Mouse (Mus musculus): ENCODE measurements around the gene AU022252. TPM values are rescaled to one million over a fixed set of nuclear protein-coding genes. Genes with fewer than 3 reads are reported as not detected.
A peak's percentile ranks its signal among the peaks of the same experiment; 100 is the strongest.

The AU022252 gene
- polyA plus RNA-seq, 1 experiment from 2014 or later: 40.9 TPM

- Histone ChIP-seq H3K36me3 (no peaks in the 10 kb centered on the region), H3K9me3 (no peaks in the 10 kb centered on the region), H3K4me2 (replicated peaks) (no peak overlapping the region), H3K27me3 (replicated peaks) (no peaks in the 10 kb centered on the region), H3K27ac (no peak overlapping the region), H3K4me3 (no peak overlapping the region), H3K9ac (0 out of 2 replicates have a peak overlapping the region, but pooled peaks have one; percentile 22), H3K4me1 (peaks cover 10% of the 10 kb centered on the region; the same call in 1 of the 2 replicates)
- 35% methylated on average over 9 of the region's 9 CpGs for whole genome bisulfite sequencing
- peak; percentile 61 for ATAC-seq (ENCODE audit: low FRiP score, low read depth)
Measured at GRCm38 (mm10) chr4:119254012-119254618, 21.6 kb upstream of the AU022252 start.

GRCm38 (mm10) chr4:119252025-119252808, 19.7 kb upstream of the AU022252 start:
- no peak overlapping the region for H3K4me2 ChIP-seq (replicated peaks)
- H3K27ac ChIP-seq: no peak overlapping the region
- no peak for ATAC-seq (ENCODE audit: low FRiP score, low read depth)
- H3K27me3 ChIP-seq (replicated peaks): no peaks in the 10 kb centered on the region
- WGBS: 66% methylated on average over 7 of the region's 7 CpGs
- H3K9ac ChIP-seq: no peak overlapping the region
- H3K36me3 ChIP-seq: peaks cover 14% of the 10 kb centered on the region; the same call in 1 of the 2 replicates
- no peak overlapping the region for H3K4me3 ChIP-seq
- no peaks in the 10 kb centered on the region for H3K9me3 ChIP-seq
- H3K4me1 ChIP-seq: peaks cover 17% of the 10 kb centered on the region; the same call in 1 of the 2 replicates

GRCm38 (mm10) chr4:119248407-119248965, 16.0 kb upstream of the AU022252 start:
- H3K9me3 ChIP-seq: no peaks in the 10 kb centered on the region
- ATAC-seq (ENCODE audit: low FRiP score, low read depth): no peak
- peaks cover 7% of the 10 kb centered on the region; the same call in 1 of the 2 replicates for H3K4me1 ChIP-seq
- WGBS: 92% methylated on average over 11 of the region's 11 CpGs
- H3K27me3 ChIP-seq (replicated peaks): no peaks in the 10 kb centered on the region
- no peak overlapping the region for H3K4me3 ChIP-seq
- no peak overlapping the region for H3K27ac ChIP-seq
- peaks cover 39% of the 10 kb centered on the region for H3K36me3 ChIP-seq
- H3K9ac ChIP-seq: no peak overlapping the region
- H3K4me2 ChIP-seq (replicated peaks): no peak overlapping the region

- Histone ChIP-seq H3K9me3 (no peaks in the 10 kb centered on the region), H3K27ac (no peak overlapping the region), H3K4me3 (no peak overlapping the region), H3K27me3 (replicated peaks) (no peaks in the 10 kb centered on the region), H3K36me3 (peaks cover 44% of the 10 kb centered on the region), H3K9ac (no peak overlapping the region), H3K4me2 (replicated peaks) (no peak overlapping the region), H3K4me1 (peaks cover 7% of the 10 kb centered on the region; the same call in 1 of the 2 replicates)
- 33% methylated on average over 13 of the region's 13 CpGs for WGBS
- peak; percentile 61 for ATAC-seq (ENCODE audit: low FRiP score, low read depth)
Measured at GRCm38 (mm10) chr4:119247462-119248235, 15.1 kb upstream of the AU022252 start.

GRCm38 (mm10) chr4:119246688-119247225, 14.2 kb upstream of the AU022252 start:
- WGBS: 78% methylated on average over 14 of the region's 14 CpGs
- Histone ChIP-seq H3K27ac (no peak overlapping the region), H3K9me3 (no peaks in the 10 kb centered on the region), H3K36me3 (peaks cover 53% of the 10 kb centered on the region), H3K4me3 (no peak overlapping the region), H3K4me1 (peaks cover 7% of the 10 kb centered on the region; the same call in 1 of the 2 replicates), H3K27me3 (replicated peaks) (no peaks in the 10 kb centered on the region), H3K9ac (no peak overlapping the region), H3K4me2 (replicated peaks) (no peak overlapping the region)
- no peak for ATAC-seq (ENCODE audit: low FRiP score, low read depth)

GRCm38 (mm10) chr4:119245961-119246360, 13.4 kb upstream of the AU022252 start:
- 91% methylated on average over 9 of the region's 9 CpGs for WGBS
- Histone ChIP-seq H3K4me1 (peaks cover 7% of the 10 kb centered on the region; the same call in 1 of the 2 replicates), H3K36me3 (peaks cover 61% of the 10 kb centered on the region), H3K9me3 (no peaks in the 10 kb centered on the region), H3K27me3 (replicated peaks) (no peaks in the 10 kb centered on the region), H3K4me2 (replicated peaks) (no peak overlapping the region), H3K9ac (no peak overlapping the region), H3K4me3 (no peak overlapping the region), H3K27ac (no peak overlapping the region)
- no peak for ATAC-seq (ENCODE audit: low FRiP score, low read depth)

GRCm38 (mm10) chr4:119245556-119245955, 13.0 kb upstream of the AU022252 start:
- 86% methylated on average over 7 of the region's 7 CpGs for WGBS
- Histone ChIP-seq H3K9me3 (no peaks in the 10 kb centered on the region), H3K27ac (no peak overlapping the region), H3K36me3 (peaks cover 62% of the 10 kb centered on the region), H3K4me1 (peaks cover 7% of the 10 kb centered on the region; the same call in 1 of the 2 replicates), H3K4me2 (replicated peaks) (no peak overlapping the region), H3K4me3 (no peak overlapping the region), H3K27me3 (replicated peaks) (no peaks in the 10 kb centered on the region), H3K9ac (no peak overlapping the region)
- ATAC-seq (ENCODE audit: low FRiP score, low read depth): no peak

- 82% methylated on average over 22 of the region's 22 CpGs for WGBS
- Histone ChIP-seq H3K4me3 (no peak overlapping the region), H3K27me3 (replicated peaks) (no peaks in the 10 kb centered on the region), H3K4me2 (replicated peaks) (no peak overlapping the region), H3K27ac (no peak overlapping the region), H3K9me3 (no peaks in the 10 kb centered on the region), H3K4me1 (peaks cover 7% of the 10 kb centered on the region; the same call in 1 of the 2 replicates), H3K9ac (no peak overlapping the region), H3K36me3 (peaks cover 62% of the 10 kb centered on the region)
- no peak for ATAC-seq (ENCODE audit: low FRiP score, low read depth)
Measured at GRCm38 (mm10) chr4:119244468-119245240, 12.1 kb upstream of the AU022252 start.

GRCm38 (mm10) chr4:119242571-119242970, 10.1 kb upstream of the AU022252 start:
- Histone ChIP-seq H3K4me2 (replicated peaks) (no peak overlapping the region), H3K4me1 (peaks cover 5% of the 10 kb centered on the region; the same call in 1 of the 2 replicates), H3K9ac (no peak overlapping the region), H3K36me3 (peaks cover 55% of the 10 kb centered on the region), H3K27ac (no peak overlapping the region), H3K9me3 (no peaks in the 10 kb centered on the region), H3K27me3 (replicated peaks) (no peaks in the 10 kb centered on the region), H3K4me3 (no peak overlapping the region)
- 92% methylated on average over 12 of the region's 12 CpGs for WGBS
- ATAC-seq (ENCODE audit: low FRiP score, low read depth): no peak

GRCm38 (mm10) chr4:119241664-119242063, 9.2 kb upstream of the AU022252 start:
- H3K4me3 ChIP-seq: no peak overlapping the region
- peaks cover 54% of the 10 kb centered on the region for H3K36me3 ChIP-seq
- H3K27me3 ChIP-seq (replicated peaks): no peaks in the 10 kb centered on the region
- ATAC-seq (ENCODE audit: low FRiP score, low read depth): no peak
- H3K27ac ChIP-seq: no peak overlapping the region
- H3K4me1 ChIP-seq: 0 out of 2 replicates have a peak, but pooled peaks cover 3% of the 10 kb centered on the region
- no peak overlapping the region for H3K9ac ChIP-seq
- WGBS: 95% methylated on average over 14 of the region's 14 CpGs
- no peaks in the 10 kb centered on the region for H3K9me3 ChIP-seq
- no peak overlapping the region for H3K4me2 ChIP-seq (replicated peaks)

- H3K9me3 ChIP-seq: no peaks in the 10 kb centered on the region
- 57% methylated on average over 12 of the region's 12 CpGs for WGBS
- peak; percentile 68 for ATAC-seq (ENCODE audit: low FRiP score, low read depth)
- no peak overlapping the region for H3K4me3 ChIP-seq
- H3K9ac ChIP-seq: no peak overlapping the region
- H3K4me1 ChIP-seq: 0 out of 2 replicates have a peak, but pooled peaks cover 3% of the 10 kb centered on the region
- H3K27ac ChIP-seq: no peak overlapping the region
- peaks cover 42% of the 10 kb centered on the region for H3K36me3 ChIP-seq
- 0 out of 2 replicates have a peak overlapping the region, but pooled peaks have one; percentile 8 for H3K4me2 ChIP-seq (replicated peaks)
- no peaks in the 10 kb centered on the region for H3K27me3 ChIP-seq (replicated peaks)
Measured at GRCm38 (mm10) chr4:119239181-119239682, 6.7 kb upstream of the AU022252 start.

Data from neural tube, embryonic 12.5 days (tissue).